Mouse (Mus musculus): ENCODE measurements around the gene H2afb2. TPM values are rescaled to one million over a fixed set of nuclear protein-coding genes. Genes with fewer than 3 reads are reported as not detected.

H2afb2 gene
- polyA plus RNA-seq (2016; fragmentation: Nextera tagmentation; extraction: Ambion mirVana): not detected in 2 replicates

DNA sequence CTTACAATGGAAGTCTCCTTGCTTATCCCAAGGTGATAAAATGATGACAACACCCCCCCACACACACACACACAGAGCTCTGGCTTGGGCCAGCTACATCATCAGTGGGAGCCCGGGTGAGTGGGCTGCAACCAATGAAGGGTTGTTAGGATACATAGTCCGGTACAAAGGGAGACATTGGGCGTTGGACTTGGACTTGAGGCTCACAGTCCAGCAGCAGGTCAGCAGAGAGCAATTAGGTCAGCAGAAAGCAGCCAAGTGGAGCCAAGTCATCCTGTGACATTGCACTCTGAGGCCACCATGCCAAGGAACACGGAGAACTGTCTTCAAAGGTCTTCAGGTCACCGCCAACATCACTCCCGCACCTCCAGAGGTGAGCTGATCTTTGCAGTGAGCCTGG, at the start of gene H2afb2:
H2afb2 (plus strand) TSS at position 301 of the 400 bp plus-strand sequence.
- H3K27ac ChIP-seq (replicated peaks): no peak within 1 kb of the TSS
- no peak within 1 kb of the TSS for H3K4me3 ChIP-seq
- no peak for ATAC-seq (ENCODE audit: low FRiP score, low read depth)
- no peaks in the 10 kb centered on the region for H3K9me3 ChIP-seq
- H3K36me3 ChIP-seq: no peaks in the 10 kb centered on the region
- 84% methylated on average over 6 of the region's 6 CpGs for WGBS
- no peaks in the 10 kb centered on the region for H3K4me1 ChIP-seq
- no peak within 1 kb of the TSS for H3K9ac ChIP-seq (replicated peaks)
- H3K4me2 ChIP-seq (replicated peaks): no peak within 1 kb of the TSS
- H3K27me3 ChIP-seq: no peaks in the 10 kb centered on the region

Other genes starting within 250 kb of the H2afb2 start
- not detected in 2 replicates for gene Cpxcr1, start 232.2 kb upstream of the H2afb2 start, polyA plus RNA-seq (2016; fragmentation: Nextera tagmentation; extraction: Ambion mirVana)